Mouse (Mus musculus) c-Kit-positive CD71-positive TER-119-positive erythroid progenitor cells, embryonic 14.5 days (primary cell): ENCODE results near the gene Igf1r.

Experiments
- DNase-seq: peaks from one replicate; pipeline ENCODE4 v3.0.0-alpha.2; 2013; ENCODE audit warnings: low spot score

Igf1r gene

DNA sequence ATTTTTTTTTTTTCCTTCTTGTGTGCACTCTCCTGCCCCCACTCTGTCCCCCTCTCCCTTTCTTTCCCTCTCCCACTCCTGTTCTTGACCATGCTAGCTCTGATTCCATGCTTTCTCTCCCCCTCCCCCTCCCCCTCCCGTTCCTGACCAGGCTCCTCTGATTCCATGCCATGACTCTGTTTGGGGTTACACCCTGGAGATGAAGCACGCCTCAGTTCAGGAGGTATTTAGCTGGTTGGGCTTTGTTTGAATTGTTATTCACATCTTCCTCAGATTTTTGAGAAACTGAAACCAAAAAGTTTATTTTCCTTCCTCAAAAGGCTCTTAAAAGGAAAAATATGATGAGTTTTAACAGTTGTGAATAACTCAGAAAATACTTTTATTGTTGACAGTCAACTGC, 101.9 kb downstream of the Igf1r start:
- no peak for DNase-seq

DNA sequence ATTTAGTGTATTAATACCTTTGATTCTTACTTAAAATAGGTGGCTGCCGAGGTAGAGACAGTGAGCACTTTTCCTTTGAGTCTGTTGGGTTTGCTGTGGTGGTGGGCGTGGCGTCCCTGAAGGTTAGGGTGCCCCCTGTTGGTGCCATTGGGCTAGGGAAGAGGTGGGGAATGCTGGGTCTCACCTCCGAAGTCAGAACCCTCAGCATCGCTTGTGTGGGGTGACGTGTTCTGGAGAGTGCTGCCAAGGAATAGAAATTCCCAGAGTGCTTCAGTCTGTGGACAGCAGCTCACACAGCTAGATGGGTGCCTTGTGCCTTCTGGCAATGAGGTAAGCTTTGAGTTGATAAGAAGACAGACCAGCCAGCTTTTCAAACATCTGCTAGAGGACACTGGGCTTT, 102.3 kb downstream of the Igf1r start:
- peak; percentile 34 for DNase-seq

DNA sequence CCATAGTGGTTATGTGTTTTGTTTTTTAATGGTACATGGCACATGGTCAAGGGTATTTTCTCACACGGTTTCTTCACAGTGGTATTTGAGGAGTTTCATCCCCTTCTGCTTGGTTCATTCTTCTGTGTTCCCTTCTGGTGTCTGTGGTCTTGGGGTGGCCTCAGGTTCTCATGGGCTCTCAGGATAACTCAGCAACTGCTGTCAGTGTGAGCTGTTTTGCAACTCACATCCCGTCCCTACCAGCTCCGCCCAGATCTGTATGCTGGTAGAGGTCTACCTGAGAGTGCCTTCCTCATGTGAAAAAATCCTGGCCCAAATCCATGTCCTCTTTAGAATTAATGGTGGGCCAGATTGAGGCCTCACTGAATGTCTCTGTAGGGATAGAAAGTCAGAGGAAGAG, 104.4 kb downstream of the Igf1r start:
- DNase-seq, result no peak

DNA sequence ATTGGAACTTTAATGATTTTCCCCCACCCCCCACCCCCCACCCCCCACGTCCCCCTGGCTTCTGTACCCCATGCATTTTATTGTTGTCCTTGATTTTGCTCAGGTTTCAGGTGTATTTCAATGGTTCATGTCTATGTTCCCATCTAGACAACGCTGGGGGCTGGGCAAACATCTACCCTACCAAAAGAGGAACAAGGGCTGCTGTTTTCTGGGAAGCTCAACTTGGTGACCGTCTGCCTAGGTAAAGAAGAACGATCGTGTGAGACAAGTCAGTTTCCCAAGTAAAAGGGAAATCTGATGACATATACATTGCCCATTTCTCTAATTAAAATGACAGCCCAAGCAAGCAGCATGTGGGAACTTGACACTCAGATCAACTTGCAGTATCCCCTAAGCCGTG, 107.1 kb downstream of the Igf1r start:
- DNase-seq, result no peak

DNA sequence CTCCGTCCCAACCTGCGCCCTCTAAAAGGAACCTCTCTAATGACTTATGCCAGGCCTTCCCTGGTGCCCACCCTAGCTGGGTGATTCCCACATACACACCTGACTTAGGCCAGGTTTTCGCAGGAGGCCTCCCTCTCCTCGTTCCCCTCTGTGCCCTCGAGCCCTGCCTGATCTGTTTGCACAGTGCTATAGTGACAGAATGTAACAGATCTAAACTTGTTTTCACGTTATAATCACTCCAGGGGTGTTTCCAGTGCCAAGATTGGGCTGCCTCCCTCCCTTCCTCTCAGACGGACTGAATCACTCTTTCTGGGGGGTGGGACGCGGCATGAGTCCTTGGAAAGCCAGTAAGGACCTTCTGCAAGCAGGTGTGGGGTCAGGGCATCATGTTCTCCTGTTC, 108.8 kb downstream of the Igf1r start:
- DNase-seq, result no peak

DNA sequence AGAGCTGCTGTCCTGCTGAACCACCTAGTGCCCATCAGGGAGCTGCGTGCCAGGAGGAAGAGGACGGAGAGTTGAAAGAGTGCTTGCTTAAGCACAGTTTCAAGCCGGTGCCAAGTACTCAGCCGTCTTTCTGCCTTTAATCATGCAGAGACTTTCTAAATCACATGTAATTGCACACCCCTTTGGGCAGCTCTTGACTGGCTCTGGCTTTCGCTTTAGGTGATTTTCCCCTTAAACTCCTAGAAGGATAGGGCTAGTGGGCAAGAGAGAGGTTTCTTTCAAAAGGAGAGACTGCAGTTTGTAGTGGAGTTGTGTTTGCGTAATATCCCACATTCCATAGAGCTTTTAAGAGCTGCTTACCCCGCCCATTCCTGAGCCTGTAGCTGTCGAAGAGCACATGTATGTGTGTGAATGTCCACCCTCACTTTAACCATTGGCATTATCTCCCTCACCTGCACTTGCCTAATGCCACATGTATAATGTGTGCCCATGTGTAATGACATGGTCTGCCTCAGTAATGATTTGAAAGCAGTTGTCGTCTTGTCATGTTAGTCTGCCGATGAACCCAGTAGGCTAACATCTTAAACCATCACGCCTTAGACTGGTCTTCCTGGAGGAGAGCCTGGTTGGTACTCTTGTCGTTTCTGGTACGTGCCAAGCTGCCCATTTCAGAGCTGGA, 109.7 kb downstream of the Igf1r start:
- no peak for DNase-seq

DNA sequence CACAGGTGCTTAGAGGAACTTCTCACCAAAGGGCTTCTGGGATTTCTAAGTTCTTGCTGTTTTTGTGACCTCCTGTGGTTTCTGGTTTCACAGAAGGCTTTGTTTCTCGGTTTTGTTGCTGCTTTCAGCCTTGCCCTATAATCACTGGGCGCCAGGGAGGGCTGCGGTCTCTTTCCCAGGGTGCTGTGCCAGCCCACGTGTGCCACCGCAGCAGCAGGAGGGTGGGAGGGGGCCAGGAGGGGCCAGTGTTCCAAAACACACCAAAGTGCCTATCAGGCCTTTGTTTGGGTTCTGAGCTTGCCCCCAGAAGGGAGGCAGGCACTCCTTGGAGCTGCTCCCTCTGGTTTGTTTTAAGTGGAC, 110.2 kb downstream of the Igf1r start:
- no peak for DNase-seq

DNA sequence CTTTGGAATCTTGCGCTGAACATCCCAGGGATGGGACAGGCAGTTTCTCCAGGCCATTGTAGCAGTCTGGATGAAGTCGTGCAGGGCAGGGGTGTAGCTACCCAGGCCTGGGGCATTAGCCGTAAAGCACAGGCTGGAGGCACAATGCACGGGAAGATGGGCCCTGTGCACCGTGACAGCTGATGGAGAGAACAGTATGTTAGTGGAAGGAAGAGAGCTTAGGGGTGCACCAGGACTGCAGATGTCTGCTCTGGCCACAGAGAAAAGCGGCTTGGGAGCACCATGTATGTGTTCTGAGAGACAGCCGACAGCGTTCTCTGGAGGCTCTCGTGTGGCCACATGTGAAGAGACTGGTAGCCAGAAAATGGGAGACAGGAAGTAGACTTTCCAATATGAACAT, 111.1 kb downstream of the Igf1r start:
- no peak for DNase-seq

DNA sequence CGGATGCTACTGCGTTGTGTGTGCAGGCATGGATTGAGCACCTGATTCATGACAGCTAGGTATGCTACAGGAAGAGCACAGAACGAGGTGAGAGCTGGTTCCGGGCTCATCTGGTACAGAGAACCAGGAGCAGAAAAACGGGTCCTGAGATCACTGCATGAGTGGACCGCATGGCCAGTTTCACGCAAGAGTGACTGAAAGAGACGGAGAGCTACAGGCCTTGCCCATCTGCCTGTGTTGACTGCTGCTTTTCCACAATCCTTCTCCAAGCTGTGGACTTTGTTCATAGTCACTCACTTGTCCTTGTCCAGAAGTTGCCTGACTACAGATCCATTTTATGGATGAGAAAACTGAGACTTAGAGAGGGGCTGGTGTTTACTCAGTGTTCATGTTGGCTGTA, 111.5 kb downstream of the Igf1r start:
- no peak for DNase-seq

DNA sequence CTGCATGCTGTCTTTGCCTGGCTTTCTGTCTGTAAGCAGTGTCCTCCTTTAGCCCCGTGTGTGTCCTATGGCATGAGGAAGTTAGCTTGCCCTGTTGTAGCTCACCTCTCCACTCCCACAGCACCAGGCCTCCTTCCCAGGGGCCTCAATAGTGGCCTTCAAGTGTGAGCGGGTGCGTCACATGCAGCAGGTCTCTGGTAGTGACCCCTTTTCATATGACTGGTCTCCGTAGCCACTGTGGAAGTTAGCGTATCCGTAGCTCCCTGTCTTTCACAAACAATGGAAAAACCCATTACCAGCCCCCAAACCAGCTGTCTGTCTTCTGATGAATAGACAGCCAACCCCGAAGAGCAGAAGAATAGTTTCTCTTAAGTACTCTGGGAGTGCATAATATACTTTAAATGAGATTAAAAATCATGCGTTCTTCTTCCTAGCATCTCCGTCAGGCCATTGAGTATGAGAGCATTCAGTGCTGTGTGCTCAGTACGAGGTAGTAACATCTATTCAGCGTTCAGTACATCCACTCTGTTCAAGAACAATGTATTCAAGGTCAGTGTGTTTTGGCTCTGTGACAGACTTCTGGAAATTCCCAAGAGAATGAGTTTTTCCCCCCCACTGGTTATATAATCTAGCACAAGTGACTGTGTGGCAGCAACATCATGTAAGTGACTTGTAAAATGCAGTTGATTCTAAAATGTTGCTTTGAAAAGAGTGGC, 112.2 kb downstream of the Igf1r start:
- no peak for DNase-seq

DNA sequence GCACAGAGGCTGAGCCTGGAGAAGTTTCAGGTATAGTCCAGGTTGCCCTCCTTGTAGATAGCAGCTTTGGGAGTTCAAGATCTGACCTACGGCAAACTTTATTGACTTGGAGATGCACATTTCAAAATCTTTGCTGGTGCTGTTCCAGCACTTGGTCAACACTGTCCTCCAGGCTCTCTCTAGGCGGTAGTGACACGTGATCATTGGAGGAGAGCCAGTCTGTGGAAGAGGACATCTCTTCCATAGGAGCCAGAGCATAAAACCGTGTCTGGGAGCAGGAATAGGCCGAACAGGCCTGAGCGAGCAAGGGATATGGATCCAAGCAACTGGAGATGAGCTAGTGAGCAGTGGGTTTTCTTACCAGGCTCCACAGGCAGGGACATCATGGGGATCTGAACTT, 113.3 kb downstream of the Igf1r start:
- no peak for DNase-seq

DNA sequence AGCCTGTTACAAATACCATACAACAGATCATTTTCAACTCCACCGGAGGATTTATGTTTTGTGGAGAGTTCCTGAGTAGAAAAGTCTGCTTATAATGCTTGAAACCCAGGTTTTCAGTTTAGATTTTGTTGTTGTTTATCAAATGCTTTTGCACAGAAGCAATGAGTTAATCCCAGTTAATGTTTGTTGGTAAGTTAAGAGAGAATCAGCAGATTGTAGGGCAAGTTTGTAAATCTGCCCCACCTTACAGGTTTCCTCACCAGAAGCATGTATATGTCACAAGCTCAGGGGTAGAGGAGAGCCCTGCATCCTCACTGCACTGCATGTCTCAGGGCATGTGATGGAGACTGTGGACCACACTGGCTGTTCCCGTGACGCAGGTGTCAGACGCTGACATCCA, 114.7 kb downstream of the Igf1r start:
- DNase-seq, result no peak

DNA sequence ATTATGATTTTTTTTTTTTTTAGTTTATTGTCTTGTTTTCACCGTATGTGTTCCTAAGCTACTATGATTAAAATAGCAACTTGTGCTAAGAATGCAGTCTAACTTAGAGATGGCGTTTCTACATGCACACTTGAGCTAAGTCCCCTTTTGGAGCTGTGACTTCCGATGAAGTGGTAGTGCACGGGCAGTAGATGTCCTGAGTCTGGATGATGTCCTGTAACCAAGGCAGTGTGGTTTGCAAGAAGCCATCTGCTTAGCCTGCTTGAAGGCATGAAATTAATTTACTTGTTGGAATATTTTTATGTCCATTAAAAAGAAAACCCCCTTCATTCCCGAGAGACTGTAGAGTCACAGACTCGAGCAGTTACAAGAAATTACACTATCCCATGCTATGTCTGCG, 116.7 kb downstream of the Igf1r start:
- no peak for DNase-seq

DNA sequence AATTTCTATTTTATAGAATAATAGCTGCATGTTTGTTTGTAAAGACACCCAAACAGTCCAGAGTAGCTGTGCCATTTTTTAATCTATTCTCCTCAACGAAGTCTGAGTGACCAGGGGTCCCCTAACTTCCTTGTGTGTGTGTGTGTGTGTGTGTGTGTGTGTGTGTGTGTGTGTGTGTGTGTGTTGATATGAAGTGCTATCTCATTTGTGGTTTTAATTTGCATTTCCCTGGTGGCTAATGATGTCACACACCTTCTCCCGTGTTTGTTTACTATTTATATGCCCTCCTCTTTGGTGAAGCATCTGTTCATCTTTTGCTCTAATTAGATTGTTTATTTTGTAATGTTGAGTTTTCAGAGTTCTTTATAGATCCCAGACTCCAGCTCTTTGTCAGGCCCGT, 117.4 kb downstream of the Igf1r start:
- peak; percentile 8 for DNase-seq

DNA sequence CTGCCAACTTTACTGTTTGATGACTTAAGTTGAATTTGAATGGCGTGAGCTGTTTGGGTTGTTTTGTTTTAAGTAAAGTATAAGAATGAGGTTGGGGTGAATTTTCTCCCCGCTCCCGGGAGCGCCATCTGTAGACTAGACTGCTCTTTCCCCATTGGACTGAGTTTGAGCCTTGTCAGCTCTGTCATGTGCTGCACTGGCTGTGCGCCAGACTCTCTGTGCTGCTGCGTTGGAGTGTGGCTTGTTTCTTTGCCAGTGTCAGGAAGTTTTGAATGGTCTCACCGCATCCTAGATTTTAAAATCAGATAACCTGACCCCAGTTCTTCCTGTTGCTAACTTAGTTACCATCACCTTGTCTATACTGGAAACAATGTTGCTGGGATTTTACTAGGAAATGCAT, 118.0 kb downstream of the Igf1r start:
- DNase-seq, result peak; percentile 65

DNA sequence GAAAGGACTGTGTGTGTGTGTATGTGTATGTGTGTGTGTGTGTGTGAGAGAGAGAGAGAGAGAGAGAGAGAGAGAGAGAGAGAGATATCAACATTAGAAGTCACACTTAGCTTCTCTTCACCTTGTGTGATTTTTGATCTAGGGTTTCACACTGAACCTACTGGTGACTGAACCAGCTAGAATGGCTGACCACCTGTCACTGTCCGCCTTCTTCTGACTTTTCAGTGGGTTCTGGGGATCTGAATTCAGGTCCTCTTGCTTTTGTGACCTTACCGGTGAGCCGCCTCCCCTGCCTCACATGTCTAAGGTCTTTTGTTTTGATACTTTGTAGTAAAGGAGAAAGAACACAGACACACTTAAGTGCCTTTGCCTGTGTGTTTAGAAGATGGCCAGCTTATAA, 118.4 kb downstream of the Igf1r start:
- DNase-seq, result no peak

DNA sequence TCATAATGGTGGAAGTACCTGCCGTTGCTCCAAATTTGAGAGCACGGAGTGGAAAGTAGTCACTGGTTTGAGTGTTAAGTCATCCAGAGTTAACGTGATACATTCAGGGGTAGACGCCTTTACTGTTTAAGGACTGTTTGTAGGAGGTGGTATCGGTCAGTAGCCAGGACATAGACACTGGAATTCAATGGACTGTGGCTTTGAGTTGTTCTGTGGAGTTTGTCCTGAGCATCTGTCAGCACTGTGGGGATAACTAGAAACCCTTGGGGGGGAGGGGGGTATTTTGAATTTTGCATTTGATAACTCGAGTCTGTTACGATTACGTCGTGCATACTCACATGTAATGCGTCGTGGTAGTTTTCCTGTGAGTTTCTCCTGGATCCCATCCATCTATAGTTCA, 119.1 kb downstream of the Igf1r start:
- DNase-seq, result no peak

DNA sequence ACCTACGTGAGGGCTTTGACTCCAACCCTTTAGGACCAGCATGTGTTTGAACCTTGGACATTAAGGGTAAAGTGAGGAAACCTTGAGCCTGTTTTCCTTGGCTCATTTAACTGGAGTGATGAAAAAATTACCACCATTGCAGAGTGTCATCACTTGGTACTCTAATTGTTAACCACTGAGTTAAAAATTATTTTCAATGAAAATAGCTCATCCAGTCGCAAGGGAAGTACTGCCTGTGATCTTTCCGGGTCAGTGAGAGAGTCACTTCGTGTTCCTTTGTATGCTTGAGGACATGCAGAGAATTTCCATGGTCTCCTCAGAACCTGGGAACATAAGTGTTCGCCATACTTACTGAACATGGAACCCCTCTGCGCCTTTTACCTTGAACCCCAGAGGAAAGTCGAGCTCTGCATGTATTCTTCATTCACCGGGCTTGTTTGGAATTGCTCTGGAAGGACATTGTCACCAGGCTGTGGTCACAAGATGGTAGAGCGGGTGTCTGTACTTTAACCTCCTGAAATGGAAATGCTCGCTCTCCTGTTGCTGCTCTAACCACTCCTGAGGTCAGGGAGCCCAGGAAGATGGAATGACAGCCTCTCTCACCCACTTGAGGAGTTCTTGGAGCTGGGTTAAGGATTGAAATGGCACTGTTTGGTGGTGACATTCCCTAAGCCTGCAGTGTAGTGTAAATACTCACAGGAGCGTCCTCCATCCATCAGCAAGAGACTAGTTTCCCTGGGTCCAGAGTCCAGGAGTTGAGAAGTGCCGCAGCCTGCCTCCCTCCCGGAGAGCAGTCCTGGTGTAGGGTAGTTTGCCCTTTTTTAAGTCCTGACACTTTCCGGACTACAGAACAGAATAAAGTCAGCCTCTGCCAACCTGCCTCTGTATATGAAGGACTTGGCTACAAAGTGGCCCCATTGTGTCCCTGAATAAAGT, 120.2 kb downstream of the Igf1r start:
- no peak for DNase-seq

DNA sequence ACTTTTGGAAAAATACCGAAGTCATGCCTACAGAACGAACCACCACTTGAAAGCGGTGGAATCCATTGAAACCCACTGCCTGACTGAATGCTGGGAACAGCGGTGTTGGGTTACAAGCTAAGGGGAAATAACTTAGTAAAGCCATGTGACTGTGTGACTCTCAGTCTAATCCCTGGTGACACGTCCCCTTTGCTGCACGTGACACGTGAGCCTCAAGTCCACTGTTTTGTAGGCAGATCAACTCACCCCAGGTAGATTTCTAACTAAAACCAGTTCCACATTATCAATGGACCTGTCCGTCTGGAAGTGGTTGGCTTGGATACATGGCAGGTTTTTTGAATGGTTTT, 120.8 kb downstream of the Igf1r start:
- no peak for DNase-seq

DNA sequence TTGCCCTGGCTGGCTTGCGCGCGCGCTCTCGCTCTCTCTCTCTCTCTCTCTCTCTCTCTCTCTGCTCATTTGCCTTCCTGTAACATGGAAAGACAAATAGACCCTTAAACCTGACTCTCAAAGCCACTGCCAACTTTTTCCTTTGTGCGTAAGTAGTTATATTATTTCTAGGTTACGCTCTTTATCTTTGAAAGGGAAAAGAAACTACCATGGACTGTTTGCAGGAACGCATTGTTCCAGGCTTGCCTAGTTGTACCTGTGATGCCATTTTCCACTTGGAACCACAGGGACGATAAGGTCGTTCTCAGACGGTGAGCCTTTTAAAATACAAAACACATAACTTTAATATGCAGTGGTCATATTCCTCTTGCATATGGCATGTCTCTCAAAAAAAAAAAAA, 122.1 kb downstream of the Igf1r start:
- no peak for DNase-seq

DNA sequence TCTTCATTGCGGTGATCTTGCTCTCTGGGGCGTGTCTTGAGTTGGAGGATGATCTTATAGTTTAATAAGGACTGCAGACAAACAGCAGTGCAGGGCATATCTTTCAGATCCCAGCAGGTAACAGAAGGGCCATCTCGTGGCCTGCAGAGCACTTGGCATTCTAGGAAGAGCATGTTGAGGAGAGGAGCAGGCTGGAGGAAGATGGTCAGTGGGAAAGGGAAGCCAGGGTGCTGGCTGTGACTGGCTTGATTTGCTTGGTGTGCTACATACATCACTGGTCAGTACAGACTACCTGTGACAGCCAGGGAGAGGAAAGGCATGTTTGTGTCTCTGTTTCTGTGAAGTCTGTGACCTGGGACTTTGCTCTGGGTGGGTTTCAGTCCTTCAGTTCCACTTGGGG, 122.8 kb downstream of the Igf1r start:
- DNase-seq, result no peak

DNA sequence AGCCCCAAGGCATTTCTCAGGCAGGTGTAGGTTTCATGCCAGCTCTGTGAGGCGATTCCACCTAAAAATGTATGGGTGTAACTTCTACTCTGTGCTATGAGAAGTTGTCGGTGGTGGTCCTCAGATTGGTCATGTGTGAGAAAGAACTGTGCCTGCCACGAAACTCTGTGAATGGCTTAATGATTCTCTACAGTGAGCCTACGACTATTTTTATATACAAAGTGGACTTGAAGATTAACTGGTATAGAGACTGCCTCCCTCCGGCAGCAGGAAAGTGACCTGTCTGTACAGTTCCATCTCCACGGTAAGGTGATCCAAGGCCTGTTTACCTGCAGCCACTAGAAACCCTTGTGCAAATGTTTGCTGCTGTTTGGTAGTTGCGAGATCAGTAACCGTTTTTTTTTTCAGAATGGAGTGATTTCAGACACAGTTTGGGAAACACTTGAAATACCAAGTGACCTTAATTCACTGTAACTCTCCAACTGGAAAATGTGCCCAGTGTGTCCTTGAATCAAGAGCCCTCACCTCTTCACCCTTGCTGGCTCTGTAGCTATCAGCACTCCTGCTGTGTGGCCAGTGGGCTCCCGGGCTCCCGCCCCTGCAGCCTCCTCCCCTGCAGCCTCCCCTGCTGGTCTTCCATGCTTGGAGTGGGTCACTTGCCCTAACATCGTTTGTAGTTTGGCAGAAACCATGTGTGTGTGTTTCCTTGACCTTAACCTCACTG, 127.7 kb downstream of the Igf1r start:
- no peak for DNase-seq

DNA sequence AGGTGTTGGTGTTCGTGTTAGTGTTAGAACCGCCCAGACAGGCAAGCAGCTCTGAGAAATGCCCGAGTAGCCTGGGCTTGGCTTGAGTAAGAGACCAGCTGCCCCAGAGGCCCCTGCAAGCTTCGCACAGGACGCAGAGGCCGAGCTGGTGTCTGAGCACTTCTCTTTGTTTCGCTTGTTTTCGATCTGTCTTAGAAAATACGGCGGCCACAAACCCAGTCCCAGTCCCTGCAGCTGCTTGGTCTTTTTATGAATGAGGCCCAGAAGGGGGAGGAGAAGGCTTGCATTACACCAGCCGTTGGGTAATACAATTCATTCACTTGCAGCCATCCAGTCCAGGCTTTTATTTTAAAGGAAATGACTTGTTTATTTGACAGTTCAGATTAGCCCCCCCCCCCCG, 132.7 kb downstream of the Igf1r start:
- peak; percentile 27 for DNase-seq
